Mouse (Mus musculus) heart, embryonic 14.5 days (tissue): Measurements from ENCODE around the gene Des. TPM values are rescaled to one million over a fixed set of nuclear protein-coding genes. Genes with fewer than 3 reads are reported as not detected.

Source experiments
- ATAC-seq: fragments of 200-750 bp; cut with Nextera tagmentation; 2 replicates; pipeline ENCODE4 v1.8.0; 2017; ENCODE audit warnings: low read depth, moderate TSS enrichment; ENCODE audit not compliant: insufficient number of reproducible peaks, insufficient read depth, low FRiP score
- H3K27ac ChIP-seq, 2 experiments: fragments of 200-500 bp in 1 of 2; fragments of 300-500 bp in 1 of 2; sonication (generic) in 1 of 2; replicated peaks in 1 of 2; 2 replicates each; pipeline ENCODE4 v1.5.1; 2012 to 2014; ENCODE audit warnings: low read depth in 2 of 2, low read length in 2 of 2, control low read depth in 1 of 2, mild to moderate bottlenecking in 1 of 2, mixed read lengths in 1 of 2; ENCODE audit not compliant: control insufficient read depth in 1 of 2, insufficient read depth in 1 of 2
- H3K27me3 ChIP-seq: fragments of 300-500 bp; sonication (generic); 2 replicates; pipeline ENCODE4 v1.6.1; 2014; ENCODE audit warnings: mild to moderate bottlenecking, low read length, control low read depth; ENCODE audit not compliant: control insufficient read depth, insufficient read depth
- H3K36me3 ChIP-seq: fragments of 300-500 bp; sonication (generic); 2 replicates; pipeline ENCODE4 v1.6.1; 2014; ENCODE audit warnings: mild to moderate bottlenecking, control low read depth, low read length, mixed read lengths; ENCODE audit not compliant: control insufficient read depth, insufficient read depth
- H3K4me1 ChIP-seq, 2 experiments: fragments of 200-500 bp in 1 of 2; fragments of 300-500 bp in 1 of 2; sonication (generic) in 1 of 2; 2 replicates each; pipeline ENCODE4 v1.6.1; 2012 to 2014; ENCODE audit warnings: low read length in 2 of 2, control low read depth in 1 of 2, mixed read lengths in 1 of 2; ENCODE audit not compliant: control insufficient read depth in 2 of 2, insufficient read depth in 2 of 2
- H3K4me2 ChIP-seq: fragments of 300-500 bp; sonication (generic); 2 replicates; pipeline ENCODE4 v1.6.1; 2014; ENCODE audit warnings: mild to moderate bottlenecking, low read length
- H3K4me3 ChIP-seq, 2 experiments: fragments of 200-500 bp in 1 of 2; fragments of 300-500 bp in 1 of 2; sonication (generic) in 1 of 2; 2 replicates each; pipeline ENCODE4 v1.5.1; 2012 to 2014; ENCODE audit warnings: low read length in 2 of 2, mild to moderate bottlenecking in 2 of 2, control low read depth in 1 of 2, low read depth in 1 of 2, moderate library complexity in 1 of 2; ENCODE audit not compliant: control insufficient read depth in 1 of 2, insufficient read depth in 1 of 2
- H3K9ac ChIP-seq: fragments of 300-500 bp; sonication (generic); 2 replicates; pipeline ENCODE4 v1.6.1; 2014; ENCODE audit warnings: mild to moderate bottlenecking, low read length
- H3K9me3 ChIP-seq: fragments of 300-500 bp; sonication (generic); 2 replicates; pipeline ENCODE4 v1.6.1; 2016; ENCODE audit warnings: low read length, control low read depth; ENCODE audit not compliant: control insufficient read depth
- WGBS: fragments of 180-500 bp; shearing (Covaris S2); extraction: QIAGEN DNeasy Blood & Tissue Kit; methylation state at CpG from one replicate; pipeline ENCODE4 v1.1.7; 2014; 5-methylcytosine and 5-hydroxymethylcytosine counted together
- polyA plus RNA-seq: library from polyadenylated mRNA; unstranded; fragments of >200 nt; fragmentation: Nextera tagmentation; extraction: Ambion mirVana; gene quantifications from 2 replicates; pipeline ENCODE4 v1.2.1, GENCODE M21; 2014

Des gene
- polyA plus RNA-seq, 1 experiment from 2014 or later: 377 TPM

GRCm38 (mm10) chr1:75357261-75357660 lies 2.9 kb upstream of the Des start:
- Histone ChIP-seq H3K36me3 (peaks cover 3% of the 10 kb centered on the region), H3K9ac (no peak overlapping the region), H3K27me3 (no peaks in the 10 kb centered on the region), H3K4me3 (no peak overlapping the region), H3K27ac (peak overlapping the region; percentile 4 to 9; a peak in 3 of 4 replicates), H3K9me3 (no peaks in the 10 kb centered on the region), H3K4me1 (peaks cover 35 to 43% of the 10 kb centered on the region in 2 experiments), H3K4me2 (no peak overlapping the region)
- WGBS: 65% methylated on average over 7 of the region's 7 CpGs
- ATAC-seq: no peak

- peaks cover 10% of the 10 kb centered on the region for H3K36me3 ChIP-seq
- no peak for ATAC-seq
- H3K9ac ChIP-seq: no peak overlapping the region
- H3K4me3 ChIP-seq: no peak overlapping the region
- 84% methylated on average over 4 of the region's 4 CpGs for WGBS
- H3K9me3 ChIP-seq: no peaks in the 10 kb centered on the region
- no peak overlapping the region for H3K4me2 ChIP-seq
- H3K27me3 ChIP-seq: no peaks in the 10 kb centered on the region
- peaks cover 37 to 49% of the 10 kb centered on the region in 2 experiments for H3K4me1 ChIP-seq
- peak overlapping the region in 1 of 2 experiments; percentile 98; a peak in 1 of 4 replicates for H3K27ac ChIP-seq
Measured at GRCm38 (mm10) chr1:75358009-75358408, 2.1 kb upstream of the Des start.

GRCm38 (mm10) chr1:75359346-75359745 lies 783 bp upstream of the Des start:
- Histone ChIP-seq H3K4me3 (peak overlapping the region in 1 of 2 experiments; percentile 61; a peak in 1 of 4 replicates), H3K4me2 (peak overlapping the region; percentile 80), H3K27ac (peak overlapping the region; percentile 92 to 98), H3K9me3 (no peaks in the 10 kb centered on the region), H3K27me3 (no peaks in the 10 kb centered on the region), H3K4me1 (peaks cover 37 to 51% of the 10 kb centered on the region in 2 experiments), H3K36me3 (peaks cover 24% of the 10 kb centered on the region), H3K9ac (peak overlapping the region; percentile 92)
- 12% methylated on average over 13 of the region's 13 CpGs for WGBS
- peak; percentile 42 for ATAC-seq

DNA sequence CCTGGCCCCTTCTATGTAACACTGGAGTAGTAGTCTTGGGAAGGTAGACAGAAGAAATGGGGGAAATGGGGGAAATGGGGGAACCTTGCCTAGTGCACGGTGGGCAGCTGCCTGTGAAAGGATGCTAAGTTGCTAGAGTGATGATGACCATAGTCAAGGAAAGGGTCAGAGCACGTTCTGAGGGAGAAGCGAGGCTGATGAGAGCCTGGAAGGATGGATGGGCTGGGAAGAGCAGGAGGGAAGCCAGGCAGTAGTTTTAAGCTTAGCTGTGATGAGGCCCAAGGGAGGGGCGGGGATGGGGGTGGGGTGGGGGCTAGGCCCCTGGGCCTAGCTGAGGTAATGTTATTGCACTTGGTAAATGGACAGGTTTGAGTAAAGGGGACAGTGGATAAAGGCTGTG lies 994 bp downstream of the Des start:
- no peak for ATAC-seq
- H3K4me1 ChIP-seq: peaks cover 37 to 55% of the 10 kb centered on the region in 2 experiments
- H3K4me3 ChIP-seq: peak overlapping the region; percentile 59 to 61
- peak overlapping the region; percentile 74 to 98; a peak in 3 of 4 replicates for H3K27ac ChIP-seq
- peak overlapping the region; percentile 80 for H3K4me2 ChIP-seq
- peak overlapping the region; percentile 92 for H3K9ac ChIP-seq
- peaks cover 40% of the 10 kb centered on the region for H3K36me3 ChIP-seq
- WGBS: 31% methylated on average over 4 of the region's 4 CpGs
- no peaks in the 10 kb centered on the region for H3K27me3 ChIP-seq
- no peaks in the 10 kb centered on the region for H3K9me3 ChIP-seq

DNA sequence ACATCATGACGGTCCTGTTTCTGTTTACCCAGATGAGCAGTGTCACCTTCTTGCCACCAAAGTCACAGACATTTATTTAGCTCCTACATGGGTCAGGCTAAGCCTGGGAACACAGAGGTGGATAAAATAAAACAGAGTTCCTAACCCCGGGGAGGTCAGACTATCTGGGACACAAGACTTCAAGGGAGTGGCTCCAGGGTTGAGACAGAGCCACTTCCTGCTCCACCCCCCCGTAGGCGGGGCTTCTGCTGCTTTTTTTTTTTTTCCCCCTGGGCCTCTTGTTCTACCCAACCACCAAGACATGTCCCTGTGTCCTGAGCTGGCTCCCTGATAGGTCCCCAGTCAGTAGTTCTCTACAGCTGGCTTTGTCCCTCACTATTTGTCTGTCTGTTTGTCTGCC lies 1.6 kb downstream of the Des start:
- Histone ChIP-seq H3K9me3 (no peaks in the 10 kb centered on the region), H3K4me2 (peak overlapping the region; percentile 80), H3K4me1 (peaks cover 37 to 54% of the 10 kb centered on the region in 2 experiments), H3K9ac (peak overlapping the region; percentile 92), H3K36me3 (peaks cover 46% of the 10 kb centered on the region), H3K27me3 (no peaks in the 10 kb centered on the region), H3K27ac (peak overlapping the region; percentile 38 to 98), H3K4me3 (peak overlapping the region; percentile 29 to 61)
- peak; percentile 16; the same call in 1 of the 2 replicates for ATAC-seq
- 13% methylated on average over 4 of the region's 4 CpGs for WGBS

DNA sequence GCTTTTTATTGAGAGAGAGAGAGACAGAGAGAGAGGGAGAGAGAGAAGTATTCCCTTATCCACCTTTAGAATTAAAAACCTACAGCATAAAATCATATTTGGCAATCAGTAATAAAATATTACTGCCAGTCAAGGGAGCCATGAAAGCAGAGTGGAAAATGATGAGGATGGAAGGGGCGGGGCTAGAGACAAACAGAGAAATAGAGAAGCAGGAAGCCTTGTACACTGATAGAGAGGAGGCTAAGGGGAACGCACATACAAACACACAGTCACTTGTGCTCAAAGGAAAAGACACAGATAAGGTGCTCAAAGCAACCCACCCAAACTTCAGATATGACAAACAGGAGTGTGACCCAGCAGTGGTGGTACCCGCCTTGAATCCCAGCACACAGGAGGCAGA lies 3.7 kb downstream of the Des start:
- Histone ChIP-seq H3K27ac (no peak overlapping the region), H3K27me3 (no peaks in the 10 kb centered on the region), H3K9ac (no peak overlapping the region), H3K4me3 (no peak overlapping the region), H3K9me3 (no peaks in the 10 kb centered on the region), H3K4me1 (peaks cover 21 to 33% of the 10 kb centered on the region in 2 experiments), H3K36me3 (peaks cover 60% of the 10 kb centered on the region), H3K4me2 (no peak overlapping the region)
- ATAC-seq: no peak
- 60% methylated on average over 3 of the region's 3 CpGs for WGBS

GRCm38 (mm10) chr1:75365510-75366137 lies 5.5 kb downstream of the Des start:
- Histone ChIP-seq H3K4me3 (no peak overlapping the region), H3K27ac (no peak overlapping the region), H3K9ac (no peak overlapping the region), H3K36me3 (peaks cover 60% of the 10 kb centered on the region), H3K4me1 (peaks cover 23 to 37% of the 10 kb centered on the region in 2 experiments), H3K9me3 (no peaks in the 10 kb centered on the region), H3K27me3 (no peaks in the 10 kb centered on the region), H3K4me2 (no peak overlapping the region)
- WGBS: 76% methylated on average over 14 of the region's 14 CpGs
- no peak for ATAC-seq
